Mouse (Mus musculus) kidney, adult 2 months (tissue): ENCODE data around the gene Atp8b5.

Experiments used
- CTCF ChIP-seq: fragments of 200-500 bp; conservative IDR thresholded peaks from 2 replicates; pipeline ENCODE4 v1.5.1; 2011; ENCODE audit warnings: low read depth, mild to moderate bottlenecking, control low read depth, low read length, moderate library complexity, mixed read lengths; ENCODE audit not compliant: insufficient read depth, insufficient read length
- POLR2A ChIP-seq: fragments of 200-500 bp; IDR thresholded peaks from one replicate; pipeline ENCODE4 v1.6.1; 2011; ENCODE audit warnings: low read depth, low read length, control low read depth

DNA sequence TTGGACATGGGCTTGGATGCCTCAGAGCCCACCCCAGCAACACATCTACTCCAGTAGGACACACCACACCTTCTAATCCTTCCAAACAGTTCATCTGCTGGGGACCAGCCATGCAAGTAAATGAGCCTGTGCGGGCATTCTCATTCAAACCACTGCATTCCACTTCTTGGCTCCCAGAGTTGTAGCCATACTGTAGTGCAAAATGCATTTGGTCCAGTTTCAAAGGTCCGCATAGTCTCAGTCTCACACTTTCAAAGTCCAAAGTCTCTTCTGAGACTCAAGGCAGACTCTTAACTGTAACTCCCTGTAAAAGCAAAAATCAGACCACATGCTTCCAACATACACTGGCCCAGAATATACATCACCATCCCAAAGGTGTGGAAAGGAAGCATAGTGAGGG, 78.0 kb downstream of the Atp8b5 start:
- no peak for TF ChIP-seq POLR2A
- TF ChIP-seq CTCF = no peak
